Mouse (Mus musculus) ES-E14 (cell line): ENCODE data around the gene Rtf1.

Experiments used
- CHD2 ChIP-seq: IDR thresholded peaks from 2 replicates; pipeline ENCODE4 v1.6.1; 2014; ENCODE audit warnings: mild to moderate bottlenecking, low read depth, low read length, inconsistent platforms
- HCFC1 ChIP-seq: IDR thresholded peaks from 2 replicates; pipeline ENCODE4 v1.6.1; 2012; ENCODE audit warnings: low read length, inconsistent platforms, borderline replicate concordance; ENCODE audit not compliant: insufficient read depth
- MAFK ChIP-seq: IDR thresholded peaks from 2 replicates; pipeline ENCODE4 v1.6.1; 2014; ENCODE audit warnings: mild to moderate bottlenecking, low read depth, low read length, inconsistent platforms; ENCODE audit not compliant: insufficient read depth
- ZC3H11A ChIP-seq: IDR thresholded peaks from 2 replicates; pipeline ENCODE4 v1.6.1; 2012; ENCODE audit warnings: low read depth, mild to moderate bottlenecking, inconsistent platforms, low read length, borderline replicate concordance
- ZNF384 ChIP-seq: IDR thresholded peaks from 2 replicates; pipeline ENCODE4 v1.6.1; 2012; ENCODE audit warnings: low read depth, low read length, inconsistent platforms

DNA sequence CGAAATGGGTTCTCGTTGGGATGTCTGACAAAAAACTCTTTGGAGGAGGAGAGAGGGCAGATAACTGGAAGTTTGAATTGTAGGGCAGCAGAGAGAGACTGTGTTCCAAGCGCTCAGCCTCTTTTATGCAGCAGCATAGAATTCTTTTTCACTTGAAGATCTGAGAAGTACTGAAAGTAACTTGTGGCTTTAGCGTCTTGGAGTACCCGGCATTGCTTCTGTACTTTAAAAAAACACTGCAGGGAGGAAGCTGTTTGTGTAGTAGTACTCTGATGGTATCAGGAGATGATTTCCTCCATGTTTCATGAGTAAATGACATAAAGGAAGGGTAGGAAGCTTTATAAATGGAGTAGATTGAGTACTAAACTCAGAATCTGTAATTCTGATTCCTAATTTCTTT is 963 bp downstream of the Rtf1 start:
- TF ChIP-seq CHD2: no peak
- TF ChIP-seq HCFC1: no peak
- no peak for TF ChIP-seq ZNF384
- no peak for TF ChIP-seq MAFK
- no peak for TF ChIP-seq ZC3H11A
